Mouse (Mus musculus) adrenal gland, adult 8-10 months (tissue): Measurements from ENCODE around the gene Atp11a. TPM values are rescaled to one million over a fixed set of nuclear protein-coding genes. Genes with fewer than 3 reads are reported as not detected.
A peak's percentile ranks its signal among the peaks of the same experiment; 100 is the strongest.

Experiments used
- DNase-seq: peaks from one replicate; pipeline ENCODE4 v3.0.0; 2022
- total RNA-seq, 4 experiments: library from RNA; stranded (reverse); gene quantifications; 2 replicates each; pipeline ENCODE4 v1.2.4; 2022

The Atp11a gene
- total RNA-seq, result 100 to 1,000 TPM; 139 to 237 (median 193) TPM

- DNase-seq, result peak; percentile 45
Observed at GRCm38 (mm10) chr8:12756391-12757157, at the start of gene Atp11a. TSS of gene Atp11a (plus strand) at chr8:12757014.

GRCm38 (mm10) chr8:12711623-12712022 is 45.2 kb upstream of the Atp11a start:
- DNase-seq, result peak; percentile 44

GRCm38 (mm10) chr8:12715861-12716585 is 40.8 kb upstream of the Atp11a start:
- DNase-seq, result no peak

GRCm38 (mm10) chr8:12719091-12719490 is 37.7 kb upstream of the Atp11a start:
- no peak for DNase-seq

- DNase-seq, result peak; percentile 31
Observed at GRCm38 (mm10) chr8:12728644-12729043, 28.2 kb upstream of the Atp11a start.

- peak; percentile 90 for DNase-seq
Observed at GRCm38 (mm10) chr8:12730780-12731179, 26.0 kb upstream of the Atp11a start.

- no peak for DNase-seq
Observed at GRCm38 (mm10) chr8:12732431-12732830, 24.4 kb upstream of the Atp11a start.

- no peak for DNase-seq
Observed at GRCm38 (mm10) chr8:12739113-12739512, 17.7 kb upstream of the Atp11a start.

- no peak for DNase-seq
Observed at GRCm38 (mm10) chr8:12743390-12743789, 13.4 kb upstream of the Atp11a start.

- peak; percentile 81 for DNase-seq
Observed at GRCm38 (mm10) chr8:12748183-12748582, 8.6 kb upstream of the Atp11a start.

GRCm38 (mm10) chr8:12749116-12749515 is 7.7 kb upstream of the Atp11a start:
- no peak for DNase-seq

GRCm38 (mm10) chr8:12753054-12753453 is 3.8 kb upstream of the Atp11a start:
- DNase-seq, result no peak

- DNase-seq, result no peak
Observed at GRCm38 (mm10) chr8:12754115-12754514, 2.7 kb upstream of the Atp11a start.

- no peak for DNase-seq
Observed at GRCm38 (mm10) chr8:12755312-12755711, 1.5 kb upstream of the Atp11a start.

GRCm38 (mm10) chr8:12755826-12756225 is 988 bp upstream of the Atp11a start:
- DNase-seq, result no peak

GRCm38 (mm10) chr8:12757231-12757940 is 572 bp downstream of the Atp11a start:
- DNase-seq, result no peak

- no peak for DNase-seq
Observed at GRCm38 (mm10) chr8:12759963-12760362, 3.1 kb downstream of the Atp11a start.

GRCm38 (mm10) chr8:12761873-12762272 is 5.1 kb downstream of the Atp11a start:
- DNase-seq, result no peak

- DNase-seq, result no peak
Observed at GRCm38 (mm10) chr8:12763565-12764108, 6.8 kb downstream of the Atp11a start.

GRCm38 (mm10) chr8:12764971-12765370 is 8.2 kb downstream of the Atp11a start:
- no peak for DNase-seq

GRCm38 (mm10) chr8:12767176-12767575 is 10.4 kb downstream of the Atp11a start:
- no peak for DNase-seq

- DNase-seq, result no peak
Observed at GRCm38 (mm10) chr8:12768747-12769146, 11.9 kb downstream of the Atp11a start.

- DNase-seq, result no peak
Observed at GRCm38 (mm10) chr8:12769296-12769695, 12.5 kb downstream of the Atp11a start.
